Mouse (Mus musculus) hindbrain, embryonic 15.5 days (tissue): ENCODE data around the gene Pld3. TPM values are rescaled to one million over a fixed set of nuclear protein-coding genes. Genes with fewer than 3 reads are reported as not detected.
"Not testable (repeated sequence)": the region's sequence is repeated elsewhere in the genome, so short reads cannot be mapped to it uniquely, and the experiment has no call there.

Experiments
- ATAC-seq: fragments of 200-750 bp; cut with Nextera tagmentation; 2 replicates; pipeline ENCODE4 v1.8.0; 2017; ENCODE audit warnings: low read depth, moderate number of reproducible peaks, moderate TSS enrichment; ENCODE audit not compliant: low FRiP score
- H3K27ac ChIP-seq: fragments of 300-500 bp; sonication (generic); replicated peaks from 2 replicates; pipeline ENCODE4 v1.5.1; 2015; ENCODE audit warnings: mild to moderate bottlenecking, inconsistent platforms
- H3K27me3 ChIP-seq: fragments of 300-500 bp; sonication (generic); 2 replicates; pipeline ENCODE4 v1.6.1; 2015; ENCODE audit warnings: control low read depth, inconsistent platforms
- H3K36me3 ChIP-seq: fragments of 300-500 bp; sonication (generic); 2 replicates; pipeline ENCODE4 v1.6.1; 2015; ENCODE audit warnings: control low read depth, inconsistent platforms
- H3K4me1 ChIP-seq: fragments of 300-500 bp; sonication (generic); replicated peaks from 2 replicates; pipeline ENCODE4 v1.6.1; 2015; ENCODE audit warnings: control low read depth, inconsistent platforms
- H3K4me2 ChIP-seq: fragments of 300-500 bp; sonication (generic); 2 replicates; pipeline ENCODE4 v1.6.1; 2015; ENCODE audit warnings: moderate library complexity, mild to moderate bottlenecking, inconsistent platforms
- H3K4me3 ChIP-seq: fragments of 300-500 bp; sonication (generic); 2 replicates; pipeline ENCODE4 v1.5.1; 2015; ENCODE audit warnings: mild to moderate bottlenecking, inconsistent platforms
- H3K9ac ChIP-seq: fragments of 300-500 bp; sonication (generic); 2 replicates; pipeline ENCODE4 v1.6.1; 2015; ENCODE audit warnings: inconsistent platforms
- H3K9me3 ChIP-seq: fragments of 300-500 bp; sonication (generic); 2 replicates; pipeline ENCODE4 v1.6.1; 2016; ENCODE audit warnings: control low read depth, inconsistent platforms
- WGBS: fragments of 180-500 bp; shearing (Covaris S2); methylation state at CpG from one replicate; pipeline ENCODE4 v1.1.7; 2015; 5-methylcytosine and 5-hydroxymethylcytosine counted together
- polyA plus RNA-seq: library from polyadenylated mRNA; unstranded; fragments of >200 nt; fragmentation: Nextera tagmentation; extraction: Ambion mirVana; gene quantifications from 2 replicates; pipeline ENCODE4 v1.2.1, GENCODE M21; 2015

The Pld3 gene
- polyA plus RNA-seq, 1 experiment from 2014 or later = 189 TPM

DNA sequence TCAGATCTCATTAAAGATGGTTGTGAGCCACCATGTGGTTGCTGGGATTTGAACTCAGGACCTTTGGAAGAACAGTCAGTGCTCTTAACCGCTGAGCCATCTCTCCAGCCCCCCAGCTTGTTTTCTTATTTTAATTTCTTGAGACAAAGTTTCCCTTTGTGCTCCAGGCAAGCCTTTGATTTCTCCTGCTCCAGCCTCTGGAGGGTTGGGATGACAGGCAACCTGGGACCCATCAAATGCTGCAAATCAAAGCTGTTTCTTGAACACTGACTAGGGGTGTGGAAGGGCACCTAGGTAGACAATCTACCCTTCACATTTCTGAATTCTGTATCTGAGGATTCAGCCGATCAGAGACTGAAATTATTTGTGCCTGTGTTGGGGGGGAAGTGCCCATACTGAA, 42.2 kb downstream of the Pld3 start:
- Histone ChIP-seq H3K4me1 (peaks cover 9% of the 10 kb centered on the region), H3K4me3 (no peak overlapping the region), H3K27me3 (no peaks in the 10 kb centered on the region), H3K9me3 (no peaks in the 10 kb centered on the region), H3K27ac (no peak overlapping the region), H3K4me2 (no peak overlapping the region), H3K36me3 (no peaks in the 10 kb centered on the region), H3K9ac (no peak overlapping the region)
- ATAC-seq = no peak
- WGBS = 84% methylated on average over 2 of the region's 2 CpGs

DNA sequence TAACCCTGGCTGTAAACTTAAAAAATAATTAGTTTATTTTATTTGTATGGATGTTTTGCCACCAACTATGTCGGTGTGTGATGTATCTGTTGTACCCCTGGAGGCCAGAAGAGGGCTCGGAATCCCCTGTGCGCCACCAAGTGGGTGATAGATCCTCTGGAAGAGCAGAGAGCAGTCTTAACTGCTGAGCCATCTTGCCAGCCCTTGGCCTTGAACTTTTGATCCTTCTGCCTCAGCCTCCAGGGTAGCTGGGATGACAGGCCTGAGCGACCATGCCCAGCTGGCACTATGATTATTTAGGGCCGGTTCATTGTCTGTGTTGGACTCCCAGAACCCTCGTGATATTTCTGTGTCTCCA, 44.4 kb downstream of the Pld3 start:
- Histone ChIP-seq H3K27ac (peak overlapping the region; percentile 98), H3K4me1 (peaks cover 9% of the 10 kb centered on the region), H3K4me3 (peak overlapping the region; percentile 62), H3K4me2 (peak overlapping the region; percentile 66), H3K36me3 (no peaks in the 10 kb centered on the region), H3K27me3 (no peaks in the 10 kb centered on the region), H3K9me3 (no peaks in the 10 kb centered on the region), H3K9ac (no peak overlapping the region)
- 28% methylated on average over 6 of the region's 6 CpGs for WGBS
- ATAC-seq = peak; percentile 21; the same call in 1 of the 2 replicates

- peak; percentile 93 for ATAC-seq
- WGBS = under 1% methylated on average over 50 of the region's 54 CpGs
Observed at GRCm38 (mm10) chr7:27507711-27508647, 45.0 kb downstream of the Pld3 start.

GRCm38 (mm10) chr7:27506765-27507370, 46.1 kb downstream of the Pld3 start:
- Histone ChIP-seq H3K4me3 (peak overlapping the region; percentile 62), H3K36me3 (no peaks in the 10 kb centered on the region), H3K4me2 (peak overlapping the region; percentile 66), H3K27me3 (no peaks in the 10 kb centered on the region), H3K27ac (peak overlapping the region; percentile 98), H3K9ac (no peak overlapping the region), H3K4me1 (peaks cover 9% of the 10 kb centered on the region), H3K9me3 (no peaks in the 10 kb centered on the region)
- 42% methylated on average over 9 of the region's 9 CpGs for WGBS
- ATAC-seq = no peak

More at GRCm38 (mm10) chr7:27507711-27508647, 45.0 kb downstream of the Pld3 start:
- no peaks in the 10 kb centered on the region for H3K27me3 ChIP-seq
- H3K36me3 ChIP-seq = no peaks in the 10 kb centered on the region
- H3K9me3 ChIP-seq = no peaks in the 10 kb centered on the region
- peak overlapping the region; percentile 61 for H3K9ac ChIP-seq
- H3K4me1 ChIP-seq = peaks cover 9% of the 10 kb centered on the region
- H3K27ac ChIP-seq = peak overlapping the region; percentile 98
- peak overlapping the region; percentile 62 for H3K4me3 ChIP-seq
- H3K4me2 ChIP-seq = peak overlapping the region; percentile 66

- no peak overlapping the region for H3K27ac ChIP-seq
- 73% methylated on average over 4 of the region's 4 CpGs for WGBS
- H3K9me3 ChIP-seq = no peaks in the 10 kb centered on the region
- no peaks in the 10 kb centered on the region for H3K27me3 ChIP-seq
- H3K9ac ChIP-seq = no peak overlapping the region
- no peak for ATAC-seq
- H3K4me3 ChIP-seq = no peak overlapping the region
- no peaks in the 10 kb centered on the region for H3K36me3 ChIP-seq
- no peaks in the 10 kb centered on the region for H3K4me1 ChIP-seq
- no peak overlapping the region for H3K4me2 ChIP-seq
Observed at GRCm38 (mm10) chr7:27501620-27502019, 51.4 kb downstream of the Pld3 start.

DNA sequence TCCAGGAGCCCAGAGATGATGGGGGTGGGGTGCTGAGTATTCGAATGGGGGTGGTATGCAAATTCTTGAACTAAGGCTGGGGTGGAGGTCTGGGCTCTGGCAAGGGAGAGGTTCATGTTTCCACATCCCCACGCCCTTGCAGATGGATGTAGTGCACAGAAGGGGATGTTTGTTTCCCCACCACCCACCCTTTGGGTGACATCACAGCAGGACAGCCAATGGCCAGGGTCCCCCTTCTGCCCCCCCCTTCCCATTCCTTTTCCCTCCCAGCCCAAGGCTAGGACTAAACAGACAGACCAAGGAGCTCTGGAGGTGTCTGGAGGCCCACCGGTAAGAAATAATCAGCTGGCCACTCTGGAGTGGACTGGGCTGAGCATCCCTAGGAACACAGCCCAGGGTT, 54.0 kb downstream of the Pld3 start, which contains the start of gene Prx:
Gene Prx, plus strand, starts transcription at position 289 of the 400 bp plus-strand sequence.
- no peak within 1 kb of the TSS for H3K4me2 ChIP-seq
- H3K4me1 ChIP-seq = no peaks in the 10 kb centered on the region
- ATAC-seq = no peak
- H3K4me3 ChIP-seq = no peak within 1 kb of the TSS
- H3K27me3 ChIP-seq = no peaks in the 10 kb centered on the region
- H3K9me3 ChIP-seq = no peaks in the 10 kb centered on the region
- H3K9ac ChIP-seq = no peak within 1 kb of the TSS
- H3K36me3 ChIP-seq = no peaks in the 10 kb centered on the region
- H3K27ac ChIP-seq = no peak within 1 kb of the TSS
- WGBS = 61% methylated on average over 3 of the region's 3 CpGs

DNA sequence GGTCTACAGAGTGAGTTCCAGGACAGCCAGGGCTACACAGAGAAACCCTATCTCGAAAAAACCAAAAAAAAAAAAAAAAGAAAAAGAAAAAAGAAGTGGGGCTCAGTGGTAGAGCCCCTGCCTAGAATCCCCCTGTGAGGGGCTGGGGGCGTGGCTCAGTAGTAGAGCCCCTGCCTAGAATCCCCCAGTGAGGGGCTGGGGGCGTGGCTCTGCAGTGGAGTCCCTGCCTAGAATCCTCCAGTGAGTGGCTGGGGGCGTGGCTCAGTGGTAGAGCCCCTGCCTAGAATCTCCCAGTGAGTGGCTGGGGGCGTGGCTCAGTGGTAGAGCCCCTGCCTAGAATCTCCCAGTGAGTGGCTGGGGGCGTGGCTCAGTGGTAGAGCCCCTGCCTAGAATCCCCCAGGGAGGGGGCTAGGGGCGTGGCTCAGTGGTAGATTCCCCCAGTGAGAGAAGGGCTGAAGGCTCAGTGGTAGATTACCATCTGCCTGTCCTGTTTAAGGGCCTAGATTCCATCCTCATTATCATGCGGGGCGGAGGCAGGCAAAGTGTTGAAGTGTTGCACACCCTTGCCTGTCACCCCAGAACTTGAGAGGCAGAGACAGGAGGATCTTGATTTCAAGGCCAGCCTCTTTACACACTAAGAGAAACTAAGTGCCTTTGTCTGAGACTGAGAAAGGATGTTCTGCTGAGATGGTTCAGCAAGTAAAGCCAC, 58.2 kb downstream of the Pld3 start:
- H3K27ac ChIP-seq, H3K4me1 ChIP-seq, H3K36me3 ChIP-seq, H3K27me3 ChIP-seq, H3K4me3 ChIP-seq, H3K9me3 ChIP-seq, H3K9ac ChIP-seq, ATAC-seq, H3K4me2 ChIP-seq: not testable (repeated sequence)
- WGBS = 94% methylated on average over 9 of the region's 9 CpGs

- no peak for ATAC-seq
- H3K36me3 ChIP-seq = no peaks in the 10 kb centered on the region
- H3K27me3 ChIP-seq = no peaks in the 10 kb centered on the region
- WGBS = 81% methylated on average over 5 of the region's 5 CpGs
- no peak overlapping the region for H3K4me2 ChIP-seq
- no peak overlapping the region for H3K4me3 ChIP-seq
- H3K9ac ChIP-seq = no peak overlapping the region
- H3K27ac ChIP-seq = no peak overlapping the region
- peaks cover 7% of the 10 kb centered on the region; the same call in 1 of the 2 replicates for H3K4me1 ChIP-seq
- H3K9me3 ChIP-seq = no peaks in the 10 kb centered on the region
Observed at GRCm38 (mm10) chr7:27493450-27493849, 59.6 kb downstream of the Pld3 start.

DNA sequence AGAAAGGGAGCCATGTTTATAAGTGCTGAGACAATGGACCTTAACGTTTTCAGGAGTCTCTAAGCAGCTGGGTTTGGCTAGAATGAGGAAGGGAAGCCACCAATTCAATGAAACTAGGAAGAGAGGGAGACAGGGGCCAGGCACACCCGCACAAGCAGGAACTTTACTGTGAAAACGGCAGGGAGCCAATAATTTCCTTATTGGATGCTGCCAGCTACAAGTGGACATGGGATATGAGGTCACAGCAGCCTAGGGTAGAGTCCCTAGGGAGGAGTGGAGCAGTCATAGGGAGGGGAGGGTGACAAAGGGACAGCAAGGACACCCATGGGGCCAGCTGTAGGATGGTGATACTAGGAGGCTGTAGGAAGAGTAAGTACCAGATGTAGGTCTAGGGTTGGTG, 60.0 kb downstream of the Pld3 start:
- Histone ChIP-seq H3K9ac (no peak overlapping the region), H3K4me1 (peaks cover 10% of the 10 kb centered on the region), H3K36me3 (no peaks in the 10 kb centered on the region), H3K27me3 (no peaks in the 10 kb centered on the region), H3K27ac (no peak overlapping the region), H3K4me2 (no peak overlapping the region), H3K9me3 (no peaks in the 10 kb centered on the region), H3K4me3 (no peak overlapping the region)
- no peak for ATAC-seq
- 72% methylated on average over 3 of the region's 3 CpGs for WGBS

- Histone ChIP-seq H3K9ac (no peak overlapping the region), H3K9me3 (no peaks in the 10 kb centered on the region), H3K36me3 (no peaks in the 10 kb centered on the region), H3K4me1 (peaks cover 18% of the 10 kb centered on the region), H3K27me3 (no peaks in the 10 kb centered on the region), H3K4me3 (no peak overlapping the region), H3K27ac (no peak overlapping the region), H3K4me2 (no peak overlapping the region)
- WGBS = 76% methylated on average over 7 of the region's 7 CpGs
- no peak for ATAC-seq
Observed at GRCm38 (mm10) chr7:27491856-27492255, 61.2 kb downstream of the Pld3 start.

DNA sequence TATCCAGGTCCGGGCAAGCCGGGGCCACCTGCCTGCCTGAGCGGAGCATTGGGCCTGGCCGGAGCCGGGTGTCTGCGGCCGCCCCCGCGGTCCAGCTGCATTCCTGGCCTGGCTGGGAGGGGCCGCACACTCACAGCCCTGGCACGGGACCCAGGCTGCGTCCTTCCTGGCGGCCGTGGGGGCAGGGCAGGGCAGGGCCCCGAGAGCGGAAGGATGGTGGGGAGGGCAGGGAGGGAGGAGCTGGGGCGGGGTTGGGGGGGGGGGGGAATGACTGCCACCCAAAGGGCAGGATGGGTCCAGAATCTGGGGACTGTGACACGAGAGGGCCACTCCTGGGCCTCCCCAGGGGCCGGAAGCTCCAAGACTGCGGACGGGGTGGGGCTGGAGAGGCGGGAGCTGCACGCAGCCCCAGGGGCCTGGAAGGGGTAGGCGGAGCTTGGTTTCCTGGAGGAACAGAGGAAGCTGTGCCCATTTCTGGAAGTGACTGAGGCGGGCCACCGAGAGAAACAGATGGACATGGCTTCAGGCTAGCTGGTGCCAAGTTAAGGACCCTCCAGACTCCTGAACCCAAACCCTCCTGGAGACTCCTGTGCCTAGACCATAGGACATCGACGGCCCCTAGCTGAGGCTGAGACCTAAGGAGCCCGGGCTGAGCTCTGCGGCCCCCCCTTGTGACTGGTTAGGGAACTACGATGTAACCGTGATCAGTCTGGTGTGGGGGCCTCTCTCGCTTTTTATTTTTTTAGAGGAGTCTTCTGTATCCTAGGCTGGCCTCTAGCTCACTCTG, 62.3 kb downstream of the Pld3 start:
- Histone ChIP-seq H3K27me3 (no peaks in the 10 kb centered on the region), H3K36me3 (no peaks in the 10 kb centered on the region), H3K27ac (peak overlapping the region; percentile 62), H3K4me3 (peak overlapping the region; percentile 31), H3K4me2 (peak overlapping the region; percentile 52), H3K9ac (no peak overlapping the region; the same call in 1 of the 2 replicates), H3K4me1 (peaks cover 23% of the 10 kb centered on the region), H3K9me3 (no peaks in the 10 kb centered on the region)
- 2% methylated on average over 32 of the region's 33 CpGs for WGBS
- 0 out of 2 replicates have a peak, but pooled peaks have one; percentile 12 for ATAC-seq
